In genomic region chr17:64624439-64624838, GRCm38 (mm10) we compare ENCODE assay signal across 20 mouse cellular contexts.
"Had no signal": no experiment of that assay in that cellular context is flagged by ENCODE, and none has a peak within 500 bp of the region (broad histone marks: within the 10 kb centered on the region; RNA-seq: fewer than 3 reads in every experiment).

No protein-coding gene starts in this region.

- H3K27me3 ChIP-seq: lung, embryonic 15.5 days; megakaryocyte, embryonic 14.5 days; midbrain, embryonic 13.5 days; midbrain, embryonic 15.5 days; neural tube, embryonic 12.5 days had no signal

- H3K4me3 ChIP-seq: lung, embryonic 15.5 days; megakaryocyte, embryonic 14.5 days; midbrain, embryonic 13.5 days; midbrain, embryonic 15.5 days; neural tube, embryonic 12.5 days had no signal

- DNase-seq: liver, postnatal 0 days; lung, adult 2 months; lung, postnatal 14 days; lung, postnatal 36 days; retina, postnatal 1 day; right cerebral cortex, adult 18-20 months; right cerebral cortex, postnatal 25 days; right cerebral cortex, postnatal 4 days; spleen, adult 18-20 months; thymus, adult 2 months; thymus, postnatal 25 days; thymus, postnatal 4 days had no signal

- H3K9me3 ChIP-seq: lung, embryonic 15.5 days; megakaryocyte, embryonic 14.5 days; midbrain, embryonic 13.5 days; midbrain, embryonic 15.5 days; neural tube, embryonic 12.5 days had no signal

- H3K4me2 ChIP-seq: lung, embryonic 15.5 days; midbrain, embryonic 11.5 days; midbrain, embryonic 13.5 days; midbrain, embryonic 15.5 days; neural tube, embryonic 12.5 days had no signal

- H3K9ac ChIP-seq: liver, postnatal 0 days; lung, embryonic 15.5 days; midbrain, embryonic 13.5 days; midbrain, embryonic 15.5 days; neural tube, embryonic 12.5 days had no signal

- ATAC-seq: liver, postnatal 0 days; lung, postnatal 0 days; midbrain, embryonic 13.5 days; midbrain, embryonic 15.5 days had no signal

- H3K27ac ChIP-seq: lung, embryonic 15.5 days; macrophage; midbrain, embryonic 13.5 days; midbrain, embryonic 15.5 days; neural tube, embryonic 12.5 days had no signal
